Mouse (Mus musculus): ENCODE measurements around the gene Aldoc. TPM values are rescaled to one million over a fixed set of nuclear protein-coding genes. Genes with fewer than 3 reads are reported as not detected.

Aldoc gene
- 25.8 TPM for total RNA-seq (2023)

GRCm38 (mm10) chr11:78322860-78323259, at the start of gene Aldoc:
Gene Aldoc, plus strand, starts transcription at chr11:78322968.

GRCm38 (mm10) chr11:78290654-78291053, 32.1 kb upstream of the Aldoc start, which contains the start of gene BC030499:
Gene BC030499, plus strand, starts transcription at chr11:78290841.

GRCm38 (mm10) chr11:78301357-78302084, 21.2 kb upstream of the Aldoc start, which contains the start of gene Spag5:
Gene Spag5, plus strand, starts transcription at chr11:78301529.

GRCm38 (mm10) chr11:78327634-78328511, 5.1 kb downstream of the Aldoc start, which contains the start of gene Pigs:
Gene Pigs, plus strand, starts transcription at chr11:78328415.

GRCm38 (mm10) chr11:78343381-78344327, 20.9 kb downstream of the Aldoc start, which contains the start of gene Unc119:
Gene Unc119, plus strand, starts transcription at chr11:78343482.

Other genes with a start within 250 kb of the Aldoc start
- 30.7 TPM for gene Eral1, start 242.6 kb upstream of the Aldoc start, total RNA-seq (2023)
- gene Fam222b, start 228.3 kb upstream of the Aldoc start, total RNA-seq (2023) = 16.7 TPM
- 31.2 TPM for gene Traf4, start 157.4 kb upstream of the Aldoc start, total RNA-seq (2023)
- gene Nek8, start 146.3 kb upstream of the Aldoc start, total RNA-seq (2023) = 8.1 TPM
- 3.4 TPM for gene Tlcd1, start 146.3 kb upstream of the Aldoc start, total RNA-seq (2023)
- gene Rpl23a, start 139.4 kb upstream of the Aldoc start, total RNA-seq (2023) = 3,868 TPM
- gene Rab34, start 134.5 kb upstream of the Aldoc start, total RNA-seq (2023) = not detected
- not detected for gene Proca1, start 129.6 kb upstream of the Aldoc start, total RNA-seq (2023)
- gene Sdf2, start 77.2 kb upstream of the Aldoc start, total RNA-seq (2023) = 55.7 TPM
- 83.6 TPM for gene Supt6, start 77.0 kb upstream of the Aldoc start, total RNA-seq (2023)
- 114 TPM for gene 2610507B11Rik, start 61.2 kb upstream of the Aldoc start, total RNA-seq (2023)
- gene BC030499, start 32.1 kb upstream of the Aldoc start, total RNA-seq (2023) = 3.3 TPM
- gene Spag5, start 21.4 kb upstream of the Aldoc start, total RNA-seq (2023) = 5.6 TPM
- gene Pigs, start 5.4 kb downstream of the Aldoc start, total RNA-seq (2023) = 44.6 TPM
- gene Unc119, start 20.5 kb downstream of the Aldoc start, total RNA-seq (2023) = 10.9 TPM
- not detected for gene Foxn1, start 63.6 kb downstream of the Aldoc start, total RNA-seq (2023)
- not detected for gene Slc13a2, start 99.2 kb downstream of the Aldoc start, total RNA-seq (2023)
- 1.0 TPM for gene Slc46a1, start 142.7 kb downstream of the Aldoc start, total RNA-seq (2023)
- gene Sarm1, start 174.8 kb downstream of the Aldoc start, total RNA-seq (2023) = 2.6 TPM
- gene Vtn, start 176.1 kb downstream of the Aldoc start, total RNA-seq (2023) = not detected
- gene Sebox, start 180.5 kb downstream of the Aldoc start, total RNA-seq (2023) = not detected
- 22.2 TPM for gene Tmem199, start 189.2 kb downstream of the Aldoc start, total RNA-seq (2023)
- gene Poldip2, start 189.2 kb downstream of the Aldoc start, total RNA-seq (2023) = 31.3 TPM
- 12.4 TPM for gene Tnfaip1, start 213.4 kb downstream of the Aldoc start, total RNA-seq (2023)
- 30.7 TPM for gene Ift20, start 213.4 kb downstream of the Aldoc start, total RNA-seq (2023)
- 9.2 TPM for gene Tmem97, start 227.8 kb downstream of the Aldoc start, total RNA-seq (2023)

Measured in CD8-positive naive resting alpha-beta T cell, adult 57 days (primary cell).